Mouse (Mus musculus) megakaryocyte, embryonic 14.5 days (primary cell): ENCODE measurements at regions not wholly inside any gene's neighbourhood (a gene's known extent, or its start where the extent isn't known, plus 50 kb on each side); places are given as distances from the start of the nearest gene placed in this dataset.

Experiments
- FLI1 ChIP-seq: IDR thresholded peaks from 2 replicates; pipeline ENCODE4 v1.6.1; 2012; ENCODE audit warnings: low read length, inconsistent platforms, mixed read lengths
- GATA1 ChIP-seq: IDR thresholded peaks from 3 replicates; pipeline ENCODE4 v1.6.1; 2012; ENCODE audit warnings: mixed read lengths, low read length, inconsistent platforms, borderline replicate concordance

DNA sequence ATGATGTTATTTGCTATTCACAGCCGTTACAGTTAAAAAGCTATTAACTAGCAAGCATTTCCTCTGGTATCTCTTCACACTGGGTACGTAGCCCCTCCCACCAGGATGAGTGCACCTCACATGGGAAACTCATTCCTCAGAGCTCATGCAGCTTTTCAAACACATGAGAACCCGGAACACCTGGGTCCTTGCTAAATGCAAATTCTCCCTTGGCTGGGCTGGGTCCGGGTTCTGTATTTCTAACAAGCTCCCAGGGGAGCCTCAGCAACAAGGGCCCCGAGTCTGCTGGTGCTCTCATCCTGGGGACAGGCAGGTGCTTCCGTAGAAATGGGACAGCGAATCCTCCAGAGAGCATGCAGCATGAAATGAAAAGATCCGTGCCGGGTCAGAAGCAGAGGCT, 106.7 kb downstream of the Tle3 start:
- no peak for TF ChIP-seq GATA1
- no peak for TF ChIP-seq FLI1
